Mouse (Mus musculus) cortical plate, adult 2 months (tissue): ENCODE measurements around the gene Gpr135.

Experiments used
- CTCF ChIP-seq: fragments of 200-500 bp; IDR thresholded peaks from 2 replicates; pipeline ENCODE4 v1.5.1; 2011; ENCODE audit warnings: mild to moderate bottlenecking, control low read depth, low read length; ENCODE audit not compliant: insufficient read depth; ENCODE audit errors: extremely low read depth
- POLR2A ChIP-seq: fragments of 200-500 bp; IDR thresholded peaks from 2 replicates; pipeline ENCODE4 v1.6.1; 2011; ENCODE audit warnings: mild to moderate bottlenecking, low read length, control low read depth; ENCODE audit not compliant: insufficient read depth; ENCODE audit errors: extremely low read depth

GRCm38 (mm10) chr12:72023572-72023971, 47.4 kb downstream of the Gpr135 start:
- TF ChIP-seq CTCF (no peak), POLR2A (no peak)
